Mouse (Mus musculus): ENCODE measurements at regions not wholly inside any gene's neighbourhood (a gene's known extent, or its start where the extent isn't known, plus 50 kb on each side); places are given as distances from the start of the nearest gene placed in this dataset.

GRCm38 (mm10) chr1:159034952-159035351 is 54.7 kb upstream of the Pappa2 start:
- WGBS = 45% methylated on average over 2 of the region's 2 CpGs
- H3K9ac ChIP-seq = no peak overlapping the region

GRCm38 (mm10) chr1:159036371-159036770 is 56.1 kb upstream of the Pappa2 start:
- H3K9me3 ChIP-seq = no peaks in the 10 kb centered on the region
- no peak overlapping the region for H3K27ac ChIP-seq
- H3K4me3 ChIP-seq = no peak overlapping the region
- no peaks in the 10 kb centered on the region for H3K4me1 ChIP-seq
- no peak for ATAC-seq (ENCODE audit: borderline replicate concordance, extremely low read depth, low FRiP score, low TSS enrichment)
- no peaks in the 10 kb centered on the region for H3K36me3 ChIP-seq
- no peak overlapping the region for H3K4me2 ChIP-seq
- no peaks in the 10 kb centered on the region for H3K27me3 ChIP-seq
- H3K9ac ChIP-seq = no peak overlapping the region
- WGBS = 77% methylated on average over 6 of the region's 6 CpGs

More at GRCm38 (mm10) chr1:159034952-159035351, 54.7 kb upstream of the Pappa2 start:
- Histone ChIP-seq H3K4me3 (no peak overlapping the region), H3K4me1 (no peaks in the 10 kb centered on the region), H3K9me3 (no peaks in the 10 kb centered on the region), H3K27me3 (no peaks in the 10 kb centered on the region), H3K27ac (no peak overlapping the region), H3K36me3 (no peaks in the 10 kb centered on the region), H3K4me2 (no peak overlapping the region)
- no peak for ATAC-seq (ENCODE audit: borderline replicate concordance, extremely low read depth, low FRiP score, low TSS enrichment)

GRCm38 (mm10) chr1:159045870-159046385 is 65.6 kb upstream of the Pappa2 start:
- H3K9me3 ChIP-seq = no peaks in the 10 kb centered on the region
- H3K36me3 ChIP-seq = no peaks in the 10 kb centered on the region
- no peaks in the 10 kb centered on the region for H3K27me3 ChIP-seq
- no peak overlapping the region for H3K4me2 ChIP-seq
- WGBS = 60% methylated on average over 4 of the region's 4 CpGs
- no peak overlapping the region for H3K4me3 ChIP-seq
- ATAC-seq (ENCODE audit: borderline replicate concordance, extremely low read depth, low FRiP score, low TSS enrichment) = no peak
- no peaks in the 10 kb centered on the region for H3K4me1 ChIP-seq
- H3K9ac ChIP-seq = no peak overlapping the region
- no peak overlapping the region for H3K27ac ChIP-seq

- H3K27ac ChIP-seq = no peak overlapping the region
- no peak overlapping the region for H3K9ac ChIP-seq
- H3K27me3 ChIP-seq = no peaks in the 10 kb centered on the region
- H3K4me3 ChIP-seq = no peak overlapping the region
- H3K36me3 ChIP-seq = no peaks in the 10 kb centered on the region
- H3K4me2 ChIP-seq = no peak overlapping the region
- H3K9me3 ChIP-seq = no peaks in the 10 kb centered on the region
- no peaks in the 10 kb centered on the region for H3K4me1 ChIP-seq
- 0 out of 2 replicates have a peak, but pooled peaks have one; percentile 35 for ATAC-seq (ENCODE audit: borderline replicate concordance, extremely low read depth, low FRiP score, low TSS enrichment)
- 29% methylated on average over 1 of the region's 1 CpGs for WGBS
These were observed 84.7 kb upstream of the Pappa2 start for GRCm38 (mm10) chr1:159065024-159065423.

- no peak overlapping the region for H3K4me3 ChIP-seq
- no peak overlapping the region for H3K4me2 ChIP-seq
- 49% methylated on average over 2 of the region's 2 CpGs for WGBS
- H3K36me3 ChIP-seq = no peaks in the 10 kb centered on the region
- H3K9ac ChIP-seq = no peak overlapping the region
- no peaks in the 10 kb centered on the region for H3K4me1 ChIP-seq
- H3K27me3 ChIP-seq = no peaks in the 10 kb centered on the region
- H3K9me3 ChIP-seq = no peaks in the 10 kb centered on the region
- H3K27ac ChIP-seq = no peak overlapping the region
- ATAC-seq (ENCODE audit: borderline replicate concordance, extremely low read depth, low FRiP score, low TSS enrichment) = no peak
These were observed 118.9 kb upstream of the Pappa2 start for GRCm38 (mm10) chr1:159099205-159099604.

GRCm38 (mm10) chr1:159122201-159122600 is 109.9 kb upstream of the Cop1 start:
- no peaks in the 10 kb centered on the region for H3K27me3 ChIP-seq
- no peak overlapping the region for H3K9ac ChIP-seq
- H3K27ac ChIP-seq = no peak overlapping the region
- no peaks in the 10 kb centered on the region for H3K4me1 ChIP-seq
- 68% methylated on average over 3 of the region's 3 CpGs for WGBS
- H3K9me3 ChIP-seq = no peaks in the 10 kb centered on the region
- no peaks in the 10 kb centered on the region for H3K36me3 ChIP-seq
- no peak overlapping the region for H3K4me2 ChIP-seq
- H3K4me3 ChIP-seq = no peak overlapping the region
- no peak for ATAC-seq (ENCODE audit: borderline replicate concordance, extremely low read depth, low FRiP score, low TSS enrichment)

GRCm38 (mm10) chr1:159124874-159125273 is 107.2 kb upstream of the Cop1 start:
- Histone ChIP-seq H3K27me3 (no peaks in the 10 kb centered on the region), H3K4me1 (no peaks in the 10 kb centered on the region), H3K4me3 (no peak overlapping the region), H3K27ac (no peak overlapping the region), H3K9ac (no peak overlapping the region), H3K9me3 (no peaks in the 10 kb centered on the region), H3K4me2 (no peak overlapping the region), H3K36me3 (no peaks in the 10 kb centered on the region)
- no peak for ATAC-seq (ENCODE audit: borderline replicate concordance, extremely low read depth, low FRiP score, low TSS enrichment)

GRCm38 (mm10) chr1:159135301-159135700 is 96.8 kb upstream of the Cop1 start:
- Histone ChIP-seq H3K36me3 (no peaks in the 10 kb centered on the region), H3K4me3 (peak overlapping the region; percentile 21; the same call in 1 of the 2 replicates), H3K4me2 (peak overlapping the region; percentile 48), H3K9me3 (no peaks in the 10 kb centered on the region), H3K9ac (no peak overlapping the region), H3K27me3 (no peaks in the 10 kb centered on the region), H3K27ac (no peak overlapping the region), H3K4me1 (no peaks in the 10 kb centered on the region)
- WGBS = 7% methylated on average over 10 of the region's 10 CpGs
- peak; percentile 49; the same call in 1 of the 2 replicates for ATAC-seq (ENCODE audit: borderline replicate concordance, extremely low read depth, low FRiP score, low TSS enrichment)

- 90% methylated on average over 8 of the region's 8 CpGs for WGBS
- H3K27me3 ChIP-seq = no peaks in the 10 kb centered on the region
- H3K9ac ChIP-seq = no peak overlapping the region
- no peak for ATAC-seq (ENCODE audit: borderline replicate concordance, extremely low read depth, low FRiP score, low TSS enrichment)
- no peaks in the 10 kb centered on the region for H3K9me3 ChIP-seq
- no peak overlapping the region for H3K4me3 ChIP-seq
- no peaks in the 10 kb centered on the region for H3K36me3 ChIP-seq
- H3K4me1 ChIP-seq = no peaks in the 10 kb centered on the region
- no peak overlapping the region for H3K27ac ChIP-seq
- no peak overlapping the region for H3K4me2 ChIP-seq
These were observed 84.2 kb upstream of the Cop1 start for GRCm38 (mm10) chr1:159147788-159148497.

GRCm38 (mm10) chr1:159148498-159149187 is 83.5 kb upstream of the Cop1 start:
- WGBS = 78% methylated on average over 9 of the region's 9 CpGs
- H3K36me3 ChIP-seq = no peaks in the 10 kb centered on the region
- no peak for ATAC-seq (ENCODE audit: borderline replicate concordance, extremely low read depth, low FRiP score, low TSS enrichment)

GRCm38 (mm10) chr1:159149207-159149606 is 82.9 kb upstream of the Cop1 start:
- 86% methylated on average over 6 of the region's 6 CpGs for WGBS
- Histone ChIP-seq H3K27me3 (no peaks in the 10 kb centered on the region), H3K4me1 (no peaks in the 10 kb centered on the region), H3K4me2 (no peak overlapping the region), H3K9ac (no peak overlapping the region), H3K9me3 (no peaks in the 10 kb centered on the region), H3K27ac (no peak overlapping the region), H3K36me3 (no peaks in the 10 kb centered on the region), H3K4me3 (no peak overlapping the region)
- ATAC-seq (ENCODE audit: borderline replicate concordance, extremely low read depth, low FRiP score, low TSS enrichment) = no peak

More at GRCm38 (mm10) chr1:159148498-159149187, 83.5 kb upstream of the Cop1 start:
- Histone ChIP-seq H3K4me2 (no peak overlapping the region), H3K4me3 (no peak overlapping the region), H3K9ac (no peak overlapping the region), H3K27ac (no peak overlapping the region), H3K4me1 (no peaks in the 10 kb centered on the region), H3K9me3 (no peaks in the 10 kb centered on the region), H3K27me3 (no peaks in the 10 kb centered on the region)

- H3K9ac ChIP-seq = no peak overlapping the region
- no peaks in the 10 kb centered on the region for H3K4me1 ChIP-seq
- H3K4me2 ChIP-seq = no peak overlapping the region
- H3K9me3 ChIP-seq = no peaks in the 10 kb centered on the region
- H3K4me3 ChIP-seq = no peak overlapping the region
- no peaks in the 10 kb centered on the region for H3K27me3 ChIP-seq
- H3K27ac ChIP-seq = no peak overlapping the region
- WGBS = 46% methylated on average over 6 of the region's 6 CpGs
- H3K36me3 ChIP-seq = no peaks in the 10 kb centered on the region
- no peak for ATAC-seq (ENCODE audit: borderline replicate concordance, extremely low read depth, low FRiP score, low TSS enrichment)
These were observed 82.4 kb upstream of the Cop1 start for GRCm38 (mm10) chr1:159149721-159150120.
